Mouse (Mus musculus): ENCODE measurements at regions not wholly inside any gene's neighbourhood (a gene's known extent, or its start where the extent isn't known, plus 50 kb on each side); places are given as distances from the start of the nearest gene placed in this dataset.

GRCm38 (mm10) chr19:36681056-36681455, 55.4 kb downstream of the Ppp1r3c start:
- Histone ChIP-seq H3K27ac (no peak overlapping the region), H3K4me3 (no peak overlapping the region)
- DNase-seq (ENCODE audit: extremely low spot score in 1 of 2, low spot score in 2 of 2) = no peak
- TF ChIP-seq CTCF (IDR thresholded peaks at IDR 0.05) = no peak
- intact Hi-C loops (cut with DNase I) = no loop called here

- TF ChIP-seq CTCF (IDR thresholded peaks at IDR 0.05) = no peak
- intact Hi-C loops (cut with DNase I) = no loop called here
- Histone ChIP-seq H3K27ac (no peak overlapping the region), H3K4me3 (no peak overlapping the region)
- no peak for DNase-seq (ENCODE audit: extremely low spot score in 1 of 2, low spot score in 2 of 2)
These were observed 56.1 kb downstream of the Ppp1r3c start for GRCm38 (mm10) chr19:36680322-36680721.

- no peak for DNase-seq (ENCODE audit: extremely low spot score in 1 of 2, low spot score in 2 of 2)
- Histone ChIP-seq H3K4me3 (no peak overlapping the region), H3K27ac (peak overlapping the region; percentile 66; the same call in 1 of the 2 replicates)
- no peak for TF ChIP-seq CTCF (IDR thresholded peaks at IDR 0.05)
- intact Hi-C loops (cut with DNase I) = loop anchor here (5.0 kb wide), 1 partner anchor 53 kb away; no protein-coding TSS in a partner anchor
These were observed 57.2 kb downstream of the Ppp1r3c start for GRCm38 (mm10) chr19:36679028-36679820.

GRCm38 (mm10) chr19:36678382-36679027, 57.9 kb downstream of the Ppp1r3c start:
- H3K27ac ChIP-seq = peak overlapping the region; percentile 71
- no peak for TF ChIP-seq CTCF (IDR thresholded peaks at IDR 0.05)
- no peak overlapping the region for H3K4me3 ChIP-seq
- DNase-seq (ENCODE audit: extremely low spot score in 1 of 2, low spot score in 2 of 2) = no peak
- intact Hi-C loops (cut with DNase I) = loop anchor here (5.0 kb wide), 1 partner anchor 54 kb away; no protein-coding TSS in a partner anchor

GRCm38 (mm10) chr19:36677101-36678081, 59.1 kb downstream of the Ppp1r3c start:
- no peak for DNase-seq (ENCODE audit: extremely low spot score in 1 of 2, low spot score in 2 of 2)
- H3K4me3 ChIP-seq = no peak overlapping the region
- TF ChIP-seq CTCF (IDR thresholded peaks at IDR 0.05) = no peak
- peak overlapping the region; percentile 10; the same call in 1 of the 2 replicates for H3K27ac ChIP-seq
- intact Hi-C loops (cut with DNase I) = loop anchor here (5.0 kb wide), 1 partner anchor 55 kb away; no protein-coding TSS in a partner anchor

GRCm38 (mm10) chr19:36674946-36675345, 61.5 kb downstream of the Ppp1r3c start:
- intact Hi-C loops (cut with DNase I) = loop anchor here (5.0 kb wide), 1 partner anchor 57 kb away; no protein-coding TSS in a partner anchor
- DNase-seq (ENCODE audit: extremely low spot score in 1 of 2, low spot score in 2 of 2) = no peak
- Histone ChIP-seq H3K27ac (no peak overlapping the region), H3K4me3 (no peak overlapping the region)
- TF ChIP-seq CTCF (IDR thresholded peaks at IDR 0.05) = no peak

GRCm38 (mm10) chr19:36670813-36671212, 65.6 kb downstream of the Ppp1r3c start:
- Histone ChIP-seq H3K4me3 (no peak overlapping the region), H3K27ac (no peak overlapping the region)
- no peak for TF ChIP-seq CTCF (IDR thresholded peaks at IDR 0.05)
- intact Hi-C loops (cut with DNase I) = no loop called here
- no peak for DNase-seq (ENCODE audit: extremely low spot score in 1 of 2, low spot score in 2 of 2)
